Mouse (Mus musculus) C2C12 (cell line): ENCODE data around the gene Atg9a.

Experiments used
- CEBPB ChIP-seq: IDR thresholded peaks from one replicate; pipeline ENCODE4 v1.6.1; 2011; ENCODE audit warnings: low read depth, mild to moderate bottlenecking, control low read depth, moderate library complexity
- CTCF ChIP-seq: IDR thresholded peaks from one replicate; pipeline ENCODE4 v1.5.1; 2011; ENCODE audit not compliant: control insufficient read depth, insufficient read depth, insufficient read length
- FOSL1 ChIP-seq: IDR thresholded peaks from one replicate; pipeline ENCODE4 v1.8.0; 2011; ENCODE audit warnings: mild to moderate bottlenecking, low read length; ENCODE audit not compliant: poor library complexity, insufficient read depth, severe bottlenecking
- MAX ChIP-seq: IDR thresholded peaks from one replicate; pipeline ENCODE4 v1.6.1; 2011; ENCODE audit warnings: mild to moderate bottlenecking, control low read depth
- MYOD1 ChIP-seq: IDR thresholded peaks from one replicate; pipeline ENCODE4 v1.6.1; 2011; ENCODE audit warnings: low read depth; ENCODE audit not compliant: control insufficient read depth, insufficient read length
- MYOG ChIP-seq: IDR thresholded peaks from one replicate; pipeline ENCODE4 v1.6.1; 2011; ENCODE audit not compliant: control insufficient read depth, insufficient read length; ENCODE audit errors: extremely low read depth
- USF1 ChIP-seq: IDR thresholded peaks from one replicate; pipeline ENCODE4 v1.6.1; 2011; ENCODE audit warnings: low read depth, mild to moderate bottlenecking, control low read depth, moderate library complexity

DNA sequence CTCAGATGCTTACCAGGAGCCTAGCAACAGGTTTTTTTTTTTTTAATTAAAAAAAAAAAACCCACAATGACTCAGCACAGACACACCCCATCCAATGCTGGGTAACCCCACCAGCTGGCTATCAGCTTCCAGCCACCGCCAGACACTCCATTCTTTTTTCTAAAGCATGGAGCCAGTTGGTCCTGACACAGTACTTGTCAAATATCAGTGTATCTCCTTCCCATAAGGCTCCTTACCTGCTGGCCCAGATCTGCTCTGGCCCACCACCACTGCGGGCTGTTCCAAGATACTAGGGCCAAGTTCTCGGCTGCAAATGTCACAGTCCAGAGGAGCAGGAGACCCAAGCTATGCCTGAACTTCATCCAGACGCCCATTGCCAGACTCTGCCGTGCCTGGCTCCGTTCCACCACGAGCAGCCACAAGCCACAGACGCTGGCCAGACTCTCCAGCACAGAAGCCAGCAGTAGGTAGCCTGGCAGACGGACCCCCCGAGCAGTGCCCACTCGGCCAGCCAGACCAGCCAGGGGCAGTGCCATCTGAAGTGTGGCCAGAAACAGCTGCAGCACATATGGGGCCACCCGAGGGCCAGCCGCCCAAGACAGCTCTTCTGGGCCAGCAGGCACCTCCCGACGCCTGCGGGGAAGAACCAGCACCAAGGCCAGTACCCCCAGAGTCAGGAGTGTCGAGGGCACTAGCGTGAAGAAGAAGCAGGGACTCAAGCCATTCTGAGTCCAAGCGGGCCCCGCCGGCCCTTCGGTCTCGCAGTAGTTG is 12.5 kb downstream of the Atg9a start:
- TF ChIP-seq CTCF (no peak), USF1 (no peak), FOSL1 (peak; percentile 31), MYOG (no peak), MAX (no peak), CEBPB (no peak), MYOD1 (peak; percentile 45)
